Mouse (Mus musculus) hindbrain, embryonic 11.5 days (tissue): ENCODE measurements at regions not wholly inside any gene's neighbourhood (a gene's known extent, or its start where the extent isn't known, plus 50 kb on each side); places are given as distances from the start of the nearest gene placed in this dataset.
A peak's percentile ranks its signal among the peaks of the same experiment; 100 is the strongest.
"Not testable (repeated sequence)": the region's sequence is repeated elsewhere in the genome, so short reads cannot be mapped to it uniquely, and the experiment has no call there.

Source experiments
- ATAC-seq: fragments of 200-750 bp; cut with Nextera tagmentation; 2 replicates; pipeline ENCODE4 v1.8.0; 2017; ENCODE audit warnings: mild to moderate bottlenecking, moderate TSS enrichment, moderate library complexity; ENCODE audit not compliant: low FRiP score
- DNase-seq: peaks from one replicate; pipeline ENCODE4 v3.0.0-alpha.2; 2015; ENCODE audit warnings: low spot score
- H3K27ac ChIP-seq: fragments of 300-500 bp; sonication (generic); 2 replicates; pipeline ENCODE4 v1.5.1; 2014; ENCODE audit warnings: mild to moderate bottlenecking, low read depth, low read length
- H3K27me3 ChIP-seq: fragments of 300-500 bp; sonication (generic); 2 replicates; pipeline ENCODE4 v1.6.1; 2014; ENCODE audit warnings: mild to moderate bottlenecking, low read length, moderate library complexity, mixed read lengths; ENCODE audit not compliant: control insufficient read depth, insufficient read depth
- H3K36me3 ChIP-seq: fragments of 300-500 bp; sonication (generic); 2 replicates; pipeline ENCODE4 v1.6.1; 2014; ENCODE audit warnings: mild to moderate bottlenecking, low read length, moderate library complexity, mixed read lengths; ENCODE audit not compliant: control insufficient read depth, insufficient read depth
- H3K4me1 ChIP-seq: fragments of 300-500 bp; sonication (generic); replicated peaks from 2 replicates; pipeline ENCODE4 v1.6.1; 2014; ENCODE audit warnings: low read length, mixed read lengths; ENCODE audit not compliant: control insufficient read depth, insufficient read depth
- H3K4me2 ChIP-seq: fragments of 300-500 bp; sonication (generic); replicated peaks from 2 replicates; pipeline ENCODE4 v1.6.1; 2014; ENCODE audit warnings: mild to moderate bottlenecking, low read depth, low read length
- H3K4me3 ChIP-seq: fragments of 300-500 bp; sonication (generic); 2 replicates; pipeline ENCODE4 v1.5.1; 2014; ENCODE audit warnings: low read depth, low read length
- H3K9ac ChIP-seq: fragments of 300-500 bp; sonication (generic); 2 replicates; pipeline ENCODE4 v1.6.1; 2014; ENCODE audit warnings: low read depth, low read length
- H3K9me3 ChIP-seq: fragments of 300-500 bp; sonication (generic); 2 replicates; pipeline ENCODE4 v1.6.1; 2016; ENCODE audit warnings: low read length; ENCODE audit not compliant: control insufficient read depth
- WGBS: fragments of 180-500 bp; shearing (Covaris S2); extraction: QIAGEN DNeasy Blood & Tissue Kit; methylation state at CpG from one replicate; pipeline ENCODE4 v1.1.7; 2014; 5-methylcytosine and 5-hydroxymethylcytosine counted together

GRCm38 (mm10) chr2:64462041-64462440 lies 364.2 kb upstream of the Fign start:
- Histone ChIP-seq H3K27me3 (no peaks in the 10 kb centered on the region), H3K9ac (no peak overlapping the region), H3K36me3 (no peaks in the 10 kb centered on the region), H3K4me2 (no peak overlapping the region), H3K4me1 (no peaks in the 10 kb centered on the region), H3K27ac (no peak overlapping the region), H3K9me3 (no peaks in the 10 kb centered on the region), H3K4me3 (no peak overlapping the region)
- ATAC-seq (no peak), DNase-seq (no peak)
- WGBS, result 90% methylated on average over 11 of the region's 11 CpGs

DNA sequence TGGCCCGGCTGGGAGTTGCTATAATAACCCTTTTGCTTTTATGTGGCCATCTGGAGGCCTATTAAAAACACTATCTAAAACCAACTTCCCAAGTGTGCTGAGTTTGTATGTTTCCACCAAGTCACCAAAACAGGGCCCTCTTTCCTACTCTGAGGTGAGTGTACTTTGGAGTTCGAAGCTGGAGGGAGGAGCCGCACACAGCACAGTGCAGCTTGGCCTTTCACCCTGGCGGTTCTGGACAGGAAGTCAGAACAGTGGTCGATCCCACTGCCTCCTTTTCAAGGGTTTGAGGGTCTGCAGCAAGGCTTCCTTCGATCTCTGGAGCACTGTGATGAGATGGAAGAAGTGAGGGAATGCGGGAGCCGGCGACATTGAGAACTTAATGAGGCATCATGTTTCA lies 363.8 kb upstream of the Fign start:
- DNase-seq (no peak), ATAC-seq (no peak)
- Histone ChIP-seq H3K27me3 (no peaks in the 10 kb centered on the region), H3K4me1 (no peaks in the 10 kb centered on the region), H3K4me2 (no peak overlapping the region), H3K36me3 (no peaks in the 10 kb centered on the region), H3K4me3 (no peak overlapping the region), H3K27ac (no peak overlapping the region), H3K9ac (no peak overlapping the region), H3K9me3 (no peaks in the 10 kb centered on the region)
- WGBS, result 86% methylated on average over 9 of the region's 9 CpGs

- peak; percentile 75 for DNase-seq
- no peak overlapping the region for H3K4me2 ChIP-seq
- no peaks in the 10 kb centered on the region for H3K36me3 ChIP-seq
- no peak overlapping the region for H3K9ac ChIP-seq
- ATAC-seq, result no peak
- no peak overlapping the region for H3K27ac ChIP-seq
- H3K4me1 ChIP-seq, result no peaks in the 10 kb centered on the region
- no peaks in the 10 kb centered on the region for H3K27me3 ChIP-seq
- WGBS, result 68% methylated on average over 5 of the region's 5 CpGs
- H3K9me3 ChIP-seq, result no peaks in the 10 kb centered on the region
- no peak overlapping the region for H3K4me3 ChIP-seq
Measured at GRCm38 (mm10) chr2:64458171-64458570, 360.3 kb upstream of the Fign start.

GRCm38 (mm10) chr2:64452690-64453089 lies 354.9 kb upstream of the Fign start:
- H3K9ac ChIP-seq, result no peak overlapping the region
- no peak overlapping the region for H3K4me3 ChIP-seq
- H3K36me3 ChIP-seq, result no peaks in the 10 kb centered on the region
- peak; percentile 12; the same call in 1 of the 2 replicates for ATAC-seq
- H3K4me2 ChIP-seq, result no peak overlapping the region
- H3K27me3 ChIP-seq, result no peaks in the 10 kb centered on the region
- WGBS, result 75% methylated on average over 6 of the region's 6 CpGs
- no peak for DNase-seq
- no peak overlapping the region for H3K27ac ChIP-seq
- no peaks in the 10 kb centered on the region for H3K9me3 ChIP-seq
- no peaks in the 10 kb centered on the region for H3K4me1 ChIP-seq

- WGBS, result 58% methylated on average over 12 of the region's 12 CpGs
- H3K9ac ChIP-seq, result no peak overlapping the region
- no peak overlapping the region for H3K27ac ChIP-seq
- H3K4me2 ChIP-seq, result no peak overlapping the region
- no peak overlapping the region for H3K4me3 ChIP-seq
- no peaks in the 10 kb centered on the region for H3K27me3 ChIP-seq
- H3K36me3 ChIP-seq, result no peaks in the 10 kb centered on the region
- DNase-seq (peak; percentile 64), ATAC-seq (peak; percentile 97)
- no peaks in the 10 kb centered on the region for H3K4me1 ChIP-seq
- H3K9me3 ChIP-seq, result no peaks in the 10 kb centered on the region
Measured at GRCm38 (mm10) chr2:64451614-64452317, 353.9 kb upstream of the Fign start.

GRCm38 (mm10) chr2:64443171-64443570 lies 345.3 kb upstream of the Fign start:
- no peaks in the 10 kb centered on the region for H3K9me3 ChIP-seq
- DNase-seq (no peak), ATAC-seq (no peak)
- H3K4me3 ChIP-seq, result no peak overlapping the region
- no peak overlapping the region for H3K4me2 ChIP-seq
- H3K36me3 ChIP-seq, result no peaks in the 10 kb centered on the region
- WGBS, result 92% methylated on average over 3 of the region's 3 CpGs
- H3K27me3 ChIP-seq, result no peaks in the 10 kb centered on the region
- H3K27ac ChIP-seq, result no peak overlapping the region
- H3K4me1 ChIP-seq, result no peaks in the 10 kb centered on the region
- H3K9ac ChIP-seq, result no peak overlapping the region

DNA sequence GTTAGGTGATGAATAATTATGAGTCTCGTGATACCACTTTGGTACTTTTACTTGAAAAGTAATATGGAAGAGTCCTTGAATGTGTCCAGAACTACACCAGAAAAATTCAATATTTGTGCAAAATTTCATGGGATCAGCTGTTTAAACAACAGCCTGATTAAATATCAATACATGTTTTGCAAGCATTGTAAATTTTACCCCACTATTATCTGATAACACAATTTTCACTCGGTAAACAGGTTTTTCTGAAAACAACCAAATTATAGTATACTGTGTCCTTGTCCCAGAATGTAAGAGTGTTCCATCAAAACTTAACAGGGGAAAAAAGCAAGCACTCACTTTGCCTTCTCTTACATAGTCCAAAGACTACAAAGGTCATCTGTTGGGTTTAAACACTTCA lies 343.1 kb upstream of the Fign start:
- Histone ChIP-seq H3K27ac (no peak overlapping the region), H3K9me3 (no peaks in the 10 kb centered on the region), H3K27me3 (no peaks in the 10 kb centered on the region), H3K36me3 (no peaks in the 10 kb centered on the region), H3K4me2 (no peak overlapping the region), H3K4me3 (no peak overlapping the region), H3K9ac (no peak overlapping the region), H3K4me1 (no peaks in the 10 kb centered on the region)
- DNase-seq (no peak), ATAC-seq (no peak)
- WGBS, result 91% methylated on average over 2 of the region's 2 CpGs

DNA sequence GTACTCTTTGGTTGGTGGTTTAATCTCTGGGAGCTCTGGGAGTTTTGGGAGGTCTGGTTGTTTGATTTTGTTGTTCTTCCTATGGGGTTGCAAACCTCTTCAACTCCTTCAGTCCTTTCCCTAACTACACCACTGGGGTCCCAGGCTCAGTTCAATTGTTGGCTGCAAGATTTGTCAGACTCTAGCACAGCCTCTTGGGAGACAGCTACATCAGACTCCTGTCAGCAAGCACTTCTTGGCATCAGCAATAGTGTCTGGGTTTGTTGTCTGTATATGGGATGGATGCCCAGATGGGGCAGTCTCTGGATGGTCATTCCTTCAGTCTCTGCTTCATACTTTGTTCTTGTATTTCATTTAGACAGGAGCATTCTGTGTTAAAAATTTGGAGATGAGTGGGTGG lies 319.3 kb upstream of the Fign start:
- not testable (repeated sequence) for H3K9ac ChIP-seq, DNase-seq, H3K36me3 ChIP-seq, ATAC-seq, H3K4me1 ChIP-seq, H3K9me3 ChIP-seq, H3K27ac ChIP-seq, H3K4me3 ChIP-seq, H3K4me2 ChIP-seq, H3K27me3 ChIP-seq

DNA sequence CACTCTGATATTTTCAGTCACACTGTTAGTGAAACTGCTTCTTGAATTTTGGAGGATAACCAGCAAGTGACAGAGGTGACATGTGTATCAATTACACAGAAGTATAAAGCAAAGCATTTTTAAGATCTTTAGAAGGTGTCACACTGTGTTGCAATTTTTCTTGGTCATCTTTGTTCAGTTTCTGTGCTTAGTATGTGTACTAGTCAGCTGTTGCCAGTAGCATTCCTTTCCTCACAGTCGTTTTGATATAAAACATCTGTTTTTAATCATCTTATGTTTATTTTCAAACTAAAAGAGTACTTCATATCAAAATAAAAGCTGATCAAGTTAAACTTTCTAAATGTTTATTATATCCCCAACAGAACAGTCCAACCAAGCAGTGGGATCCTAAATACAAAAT lies 316.0 kb upstream of the Fign start:
- no peaks in the 10 kb centered on the region for H3K27me3 ChIP-seq
- no peak overlapping the region for H3K9ac ChIP-seq
- H3K4me1 ChIP-seq, result no peaks in the 10 kb centered on the region
- DNase-seq, result no peak
- WGBS, result 62% methylated on average over 1 of the region's 1 CpGs
- ATAC-seq, result no peak
- no peaks in the 10 kb centered on the region for H3K36me3 ChIP-seq
- no peak overlapping the region for H3K4me2 ChIP-seq
- H3K9me3 ChIP-seq, result no peaks in the 10 kb centered on the region
- H3K27ac ChIP-seq, result no peak overlapping the region
- H3K4me3 ChIP-seq, result no peak overlapping the region
